Mouse (Mus musculus) liver, embryonic 15.5 days (tissue): ENCODE data around the gene Ncln. TPM values are rescaled to one million over a fixed set of nuclear protein-coding genes. Genes with fewer than 3 reads are reported as not detected.

Experiments used
- ATAC-seq: fragments of 200-750 bp; cut with Nextera tagmentation; 2 replicates; pipeline ENCODE4 v1.8.0; 2017; ENCODE audit warnings: moderate number of reproducible peaks, mild to moderate bottlenecking, moderate library complexity; ENCODE audit not compliant: insufficient read depth
- H3K27ac ChIP-seq: fragments of 300-500 bp; sonication (generic); replicated peaks from 2 replicates; pipeline ENCODE4 v1.5.1; 2015; ENCODE audit warnings: mild to moderate bottlenecking, inconsistent platforms
- H3K27me3 ChIP-seq: fragments of 300-500 bp; sonication (generic); 2 replicates; pipeline ENCODE4 v1.6.1; 2015; ENCODE audit warnings: mild to moderate bottlenecking, inconsistent platforms
- H3K36me3 ChIP-seq: fragments of 300-500 bp; sonication (generic); replicated peaks from 2 replicates; pipeline ENCODE4 v1.6.1; 2015; ENCODE audit warnings: moderate library complexity, mild to moderate bottlenecking, inconsistent platforms
- H3K4me1 ChIP-seq: fragments of 300-500 bp; sonication (generic); replicated peaks from 2 replicates; pipeline ENCODE4 v1.6.1; 2015; ENCODE audit warnings: inconsistent platforms
- H3K4me2 ChIP-seq: fragments of 300-500 bp; sonication (generic); 2 replicates; pipeline ENCODE4 v1.6.1; 2015; ENCODE audit warnings: moderate library complexity, mild to moderate bottlenecking, inconsistent platforms
- H3K4me3 ChIP-seq: fragments of 300-500 bp; sonication (generic); replicated peaks from 2 replicates; pipeline ENCODE4 v1.5.1; 2015; ENCODE audit warnings: mild to moderate bottlenecking, inconsistent platforms
- H3K9ac ChIP-seq: fragments of 300-500 bp; sonication (generic); 2 replicates; pipeline ENCODE4 v1.6.1; 2015; ENCODE audit warnings: moderate library complexity, mild to moderate bottlenecking, inconsistent platforms
- H3K9me3 ChIP-seq: fragments of 300-500 bp; sonication (generic); replicated peaks from 2 replicates; pipeline ENCODE4 v1.6.1; 2016; ENCODE audit warnings: inconsistent platforms
- WGBS: fragments of 180-500 bp; shearing (Covaris S2); methylation state at CpG from one replicate; pipeline ENCODE4 v1.1.7; 2015; ENCODE audit warnings: mixed read lengths; ENCODE audit not compliant: insufficient replicate concordance; 5-methylcytosine and 5-hydroxymethylcytosine counted together
- polyA plus RNA-seq: library from polyadenylated mRNA; unstranded; fragments of >200 nt; fragmentation: Nextera tagmentation; extraction: Ambion mirVana; gene quantifications from 2 replicates; pipeline ENCODE4 v1.2.1, GENCODE M21; 2015

Gene Ncln
- polyA plus RNA-seq, 1 experiment from 2014 or later, result 43.7 TPM

GRCm38 (mm10) chr10:81534826-81535225, 38.6 kb upstream of the Ncln start:
- H3K27me3 ChIP-seq, result no peaks in the 10 kb centered on the region
- H3K36me3 ChIP-seq, result peaks cover 59% of the 10 kb centered on the region
- no peak overlapping the region for H3K27ac ChIP-seq
- no peak overlapping the region for H3K9ac ChIP-seq
- H3K4me3 ChIP-seq, result no peak overlapping the region
- no peak overlapping the region for H3K4me2 ChIP-seq
- H3K9me3 ChIP-seq, result no peaks in the 10 kb centered on the region
- 81% methylated on average over 16 of the region's 16 CpGs for WGBS
- peaks cover 12% of the 10 kb centered on the region; the same call in 1 of the 2 replicates for H3K4me1 ChIP-seq
- no peak for ATAC-seq

- WGBS, result 9% methylated on average over 14 of the region's 14 CpGs
- H3K27me3 ChIP-seq, result no peaks in the 10 kb centered on the region
- peaks cover 34% of the 10 kb centered on the region for H3K4me1 ChIP-seq
- H3K4me2 ChIP-seq, result no peak overlapping the region
- H3K4me3 ChIP-seq, result no peak overlapping the region
- no peaks in the 10 kb centered on the region for H3K9me3 ChIP-seq
- peaks cover 29% of the 10 kb centered on the region for H3K36me3 ChIP-seq
- H3K9ac ChIP-seq, result no peak overlapping the region
- ATAC-seq, result no peak
- H3K27ac ChIP-seq, result no peak overlapping the region
Observed at GRCm38 (mm10) chr10:81526779-81527178, 30.6 kb upstream of the Ncln start.

- Histone ChIP-seq H3K9me3 (no peaks in the 10 kb centered on the region), H3K36me3 (peaks cover 13% of the 10 kb centered on the region), H3K9ac (no peak overlapping the region), H3K27me3 (0 out of 2 replicates have a peak, but pooled peaks cover 4% of the 10 kb centered on the region), H3K4me1 (peaks cover 40% of the 10 kb centered on the region), H3K4me3 (peak overlapping the region; percentile 15; the same call in 1 of the 2 replicates), H3K27ac (peak overlapping the region; percentile 78), H3K4me2 (peak overlapping the region; percentile 69)
- peak; percentile 54 for ATAC-seq
- WGBS, result 14% methylated on average over 13 of the region's 13 CpGs
Observed at GRCm38 (mm10) chr10:81525017-81525694, 29.0 kb upstream of the Ncln start.

GRCm38 (mm10) chr10:81524051-81524605, 27.9 kb upstream of the Ncln start, which contains the start of gene Gna15:
Gene Gna15 (minus strand): TSS chr10:81524225.
- Histone ChIP-seq H3K9me3 (no peaks in the 10 kb centered on the region), H3K4me2 (peak within 1 kb of the TSS; percentile 69), H3K27me3 (0 out of 2 replicates have a peak, but pooled peaks cover 4% of the 10 kb centered on the region), H3K4me1 (peaks cover 50% of the 10 kb centered on the region), H3K9ac (peak within 1 kb of the TSS; percentile 54), H3K27ac (peak within 1 kb of the TSS; percentile 78), H3K36me3 (0 out of 2 replicates have a peak, but pooled peaks cover 3% of the 10 kb centered on the region), H3K4me3 (peak within 1 kb of the TSS; percentile 52)
- ATAC-seq, result peak; percentile 47
- 1% methylated on average over 9 of the region's 9 CpGs for WGBS

- Histone ChIP-seq H3K9me3 (no peaks in the 10 kb centered on the region), H3K4me1 (peaks cover 55% of the 10 kb centered on the region), H3K27ac (peak overlapping the region; percentile 78), H3K27me3 (0 out of 2 replicates have a peak, but pooled peaks cover 4% of the 10 kb centered on the region), H3K36me3 (no peaks in the 10 kb centered on the region), H3K4me3 (peak overlapping the region; percentile 52), H3K4me2 (peak overlapping the region; percentile 69), H3K9ac (peak overlapping the region; percentile 54)
- no peak for ATAC-seq
- under 1% methylated on average over 19 of the region's 19 CpGs for WGBS
Observed at GRCm38 (mm10) chr10:81523570-81523969, 27.4 kb upstream of the Ncln start.

GRCm38 (mm10) chr10:81523142-81523541, 26.9 kb upstream of the Ncln start:
- Histone ChIP-seq H3K4me1 (peaks cover 60% of the 10 kb centered on the region), H3K36me3 (no peaks in the 10 kb centered on the region), H3K4me3 (peak overlapping the region; percentile 52), H3K4me2 (peak overlapping the region; percentile 69), H3K27me3 (0 out of 2 replicates have a peak, but pooled peaks cover 4% of the 10 kb centered on the region), H3K9ac (peak overlapping the region; percentile 54; the same call in 1 of the 2 replicates), H3K27ac (peak overlapping the region; percentile 78), H3K9me3 (no peaks in the 10 kb centered on the region)
- WGBS, result 30% methylated on average over 6 of the region's 6 CpGs
- no peak for ATAC-seq

- ATAC-seq, result no peak
- H3K4me2 ChIP-seq, result no peak overlapping the region; the same call in 1 of the 2 replicates
- H3K27ac ChIP-seq, result peak overlapping the region; percentile 58; the same call in 1 of the 2 replicates
- WGBS, result 11% methylated on average over 3 of the region's 3 CpGs
- H3K9ac ChIP-seq, result no peak overlapping the region
- H3K4me1 ChIP-seq, result peaks cover 61% of the 10 kb centered on the region
- H3K27me3 ChIP-seq, result 0 out of 2 replicates have a peak, but pooled peaks cover 4% of the 10 kb centered on the region
- no peak overlapping the region for H3K4me3 ChIP-seq
- no peaks in the 10 kb centered on the region for H3K36me3 ChIP-seq
- no peaks in the 10 kb centered on the region for H3K9me3 ChIP-seq
Observed at GRCm38 (mm10) chr10:81519978-81520365, 23.8 kb upstream of the Ncln start.

- no peak overlapping the region for H3K9ac ChIP-seq
- 8% methylated on average over 6 of the region's 6 CpGs for WGBS
- H3K36me3 ChIP-seq, result peaks cover 3% of the 10 kb centered on the region; the same call in 1 of the 2 replicates
- ATAC-seq, result peak; percentile 76
- H3K4me1 ChIP-seq, result peaks cover 55% of the 10 kb centered on the region
- no peak overlapping the region for H3K4me3 ChIP-seq
- H3K27me3 ChIP-seq, result 0 out of 2 replicates have a peak, but pooled peaks cover 4% of the 10 kb centered on the region
- peak overlapping the region; percentile 24 for H3K4me2 ChIP-seq
- H3K9me3 ChIP-seq, result no peaks in the 10 kb centered on the region
- H3K27ac ChIP-seq, result peak overlapping the region; percentile 58
Observed at GRCm38 (mm10) chr10:81519227-81519977, 23.2 kb upstream of the Ncln start.

GRCm38 (mm10) chr10:81518546-81518945, 22.4 kb upstream of the Ncln start:
- Histone ChIP-seq H3K9me3 (no peaks in the 10 kb centered on the region), H3K4me1 (peaks cover 46% of the 10 kb centered on the region), H3K27ac (0 out of 2 replicates have a peak overlapping the region, but pooled peaks have one; percentile 58), H3K4me3 (no peak overlapping the region), H3K36me3 (peaks cover 11% of the 10 kb centered on the region), H3K4me2 (0 out of 2 replicates have a peak overlapping the region, but pooled peaks have one; percentile 24), H3K27me3 (0 out of 2 replicates have a peak, but pooled peaks cover 4% of the 10 kb centered on the region), H3K9ac (no peak overlapping the region)
- ATAC-seq, result no peak
- 17% methylated on average over 4 of the region's 4 CpGs for WGBS

GRCm38 (mm10) chr10:81517227-81517626, 21.0 kb upstream of the Ncln start:
- no peak for ATAC-seq
- Histone ChIP-seq H3K4me2 (no peak overlapping the region), H3K36me3 (peaks cover 12% of the 10 kb centered on the region)

More at GRCm38 (mm10) chr10:81517227-81517626, 21.0 kb upstream of the Ncln start:
- 0 out of 2 replicates have a peak overlapping the region, but pooled peaks have one; percentile 24 for H3K27ac ChIP-seq
- 0 out of 2 replicates have a peak, but pooled peaks cover 4% of the 10 kb centered on the region for H3K27me3 ChIP-seq
- H3K4me3 ChIP-seq, result no peak overlapping the region
- WGBS, result 51% methylated on average over 8 of the region's 8 CpGs
- H3K9ac ChIP-seq, result no peak overlapping the region
- H3K9me3 ChIP-seq, result no peaks in the 10 kb centered on the region
- H3K4me1 ChIP-seq, result peaks cover 38% of the 10 kb centered on the region
